Mouse (Mus musculus) embryonic facial prominence, embryonic 14.5 days (tissue): ENCODE data around the gene Zfp738. TPM values are rescaled to one million over a fixed set of nuclear protein-coding genes. Genes with fewer than 3 reads are reported as not detected.

ENCODE experiments used
- polyA plus RNA-seq: library from polyadenylated mRNA; unstranded; fragments of >200 nt; fragmentation: Nextera tagmentation; extraction: Ambion mirVana; gene quantifications from 2 replicates; pipeline ENCODE4 v1.2.1, GENCODE M21; 2014

The Zfp738 gene
- polyA plus RNA-seq, 1 experiment from 2014 or later, result 8.8 TPM

Other genes with a start within 250 kb of the Zfp738 start
- 10.4 and 10.7 TPM in 2 replicates for gene Zfp874a, start 235.4 kb downstream of the Zfp738 start, polyA plus RNA-seq
- gene Zfp874b, start 202.8 kb downstream of the Zfp738 start, polyA plus RNA-seq, result 2.5 and 3.1 TPM in 2 replicates
- 11.2 and 13.8 TPM in 2 replicates for gene Zfp58, start 186.5 kb downstream of the Zfp738 start, polyA plus RNA-seq
- not detected in 2 replicates for gene Gm26965, start 160.9 kb downstream of the Zfp738 start, polyA plus RNA-seq
- 24.2 and 29.7 TPM in 2 replicates for gene Zfp87, start 160.9 kb downstream of the Zfp738 start, polyA plus RNA-seq
- gene Zfp748, start 133.2 kb downstream of the Zfp738 start, polyA plus RNA-seq, result 14.8 and 14.9 TPM in 2 replicates
- gene Zfp729b, start 77.4 kb downstream of the Zfp738 start, polyA plus RNA-seq, result 4.8 and 5.1 TPM in 2 replicates
- gene Gm49345, start 49.3 kb downstream of the Zfp738 start, polyA plus RNA-seq, result 0.51 TPM in 1 of 2 replicates, not detected in the other
- 3.9 and 4.3 TPM in 2 replicates for gene Zfp729a, start 49.3 kb downstream of the Zfp738 start, polyA plus RNA-seq
- 3.5 TPM in 2 replicates for gene Zfp65, start 42.1 kb upstream of the Zfp738 start, polyA plus RNA-seq
- gene Zfp85, start 68.2 kb upstream of the Zfp738 start, polyA plus RNA-seq, result 5.3 and 6.6 TPM in 2 replicates
- gene Zfp493, start 92.6 kb upstream of the Zfp738 start, polyA plus RNA-seq, result 1.7 and 2.5 TPM in 2 replicates
- 6.5 TPM in 2 replicates for gene Zfp273, start 126.7 kb upstream of the Zfp738 start, polyA plus RNA-seq
- 2.3 and 3.2 TPM in 2 replicates for gene Gm10037, start 144.0 kb upstream of the Zfp738 start, polyA plus RNA-seq
- not detected in 2 replicates for gene BC048507, start 176.3 kb upstream of the Zfp738 start, polyA plus RNA-seq